Mouse (Mus musculus) liver, adult 2 months (tissue): ENCODE results near the gene Cckbr.

ENCODE experiments used
- CTCF ChIP-seq: fragments of 200-500 bp; IDR thresholded peaks from 2 replicates; pipeline ENCODE4 v1.5.1; 2011; ENCODE audit warnings: low read depth, low read length, control low read depth
- POLR2A ChIP-seq: fragments of 200-500 bp; IDR thresholded peaks from 2 replicates; pipeline ENCODE4 v1.6.1; 2011; ENCODE audit warnings: low read length, control low read depth; ENCODE audit not compliant: insufficient read depth; ENCODE audit errors: extremely low read depth

DNA sequence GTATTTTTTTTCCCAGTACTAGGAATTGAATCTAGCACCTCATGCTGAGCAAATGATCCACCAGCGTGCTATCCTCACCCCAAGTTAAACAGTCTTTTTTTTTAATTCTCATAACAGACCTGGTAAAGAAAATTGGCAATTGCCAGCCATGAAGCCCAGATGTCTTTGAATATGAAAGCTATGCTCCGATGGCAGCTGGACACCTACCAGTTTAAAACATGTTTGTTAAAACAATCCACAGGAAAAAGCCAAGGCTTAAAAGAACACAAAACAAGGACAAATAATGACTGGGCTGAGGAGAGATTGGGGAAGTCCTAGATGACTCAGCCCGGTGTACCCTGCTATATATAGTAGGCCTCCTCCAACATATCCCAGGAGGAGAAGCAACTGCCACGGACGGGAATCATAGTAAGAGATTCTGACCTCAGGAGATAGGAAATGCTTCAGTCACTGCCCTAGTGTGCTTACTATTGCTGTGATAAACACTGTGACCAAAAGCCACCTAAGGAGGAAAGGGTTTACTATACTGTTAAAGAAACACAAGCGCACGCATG is 49.9 kb downstream of the Cckbr start:
- no peak for TF ChIP-seq POLR2A
- no peak for TF ChIP-seq CTCF
